Mouse (Mus musculus): ENCODE data around the gene Psors1c2. TPM values are rescaled to one million over a fixed set of nuclear protein-coding genes. Genes with fewer than 3 reads are reported as not detected.
"Not testable (repeated sequence)": the region's sequence is repeated elsewhere in the genome, so short reads cannot be mapped to it uniquely, and the experiment has no call there.

Gene Psors1c2
- polyA plus RNA-seq, 1 experiment from 2014 or later, result 0.80 TPM

GRCm38 (mm10) chr17:35507556-35508260 is 25.3 kb upstream of the Psors1c2 start:
- H3K9me3 ChIP-seq, result no peaks in the 10 kb centered on the region
- no peak overlapping the region for H3K27ac ChIP-seq
- ATAC-seq, result no peak
- 33% methylated on average over 13 of the region's 13 CpGs for WGBS
- peaks cover 10% of the 10 kb centered on the region; the same call in 1 of the 2 replicates for H3K27me3 ChIP-seq (replicated peaks)
- no peak overlapping the region for H3K9ac ChIP-seq
- no peaks in the 10 kb centered on the region for H3K36me3 ChIP-seq
- H3K4me1 ChIP-seq (replicated peaks), result no peaks in the 10 kb centered on the region
- no peak overlapping the region for H3K4me2 ChIP-seq (replicated peaks)
- no peak overlapping the region for H3K4me3 ChIP-seq (replicated peaks)

- peaks cover 10% of the 10 kb centered on the region; the same call in 1 of the 2 replicates for H3K27me3 ChIP-seq (replicated peaks)
- not testable (repeated sequence) for H3K4me2 ChIP-seq (replicated peaks); ATAC-seq; H3K27ac ChIP-seq; H3K4me1 ChIP-seq (replicated peaks); H3K9me3 ChIP-seq; H3K4me3 ChIP-seq (replicated peaks); H3K9ac ChIP-seq; H3K36me3 ChIP-seq
- 56% methylated on average over 5 of the region's 5 CpGs for WGBS
Measured at GRCm38 (mm10) chr17:35508279-35508678, 24.7 kb upstream of the Psors1c2 start.

- H3K36me3 ChIP-seq, result no peaks in the 10 kb centered on the region
- peak; percentile 59 for ATAC-seq
- WGBS, result 22% methylated on average over 8 of the region's 8 CpGs
Measured at GRCm38 (mm10) chr17:35509284-35509683, 23.7 kb upstream of the Psors1c2 start.

GRCm38 (mm10) chr17:35512916-35513626 is 19.9 kb upstream of the Psors1c2 start:
- H3K9me3 ChIP-seq, result no peaks in the 10 kb centered on the region
- no peak for ATAC-seq
- H3K27me3 ChIP-seq (replicated peaks), result no peaks in the 10 kb centered on the region
- no peak overlapping the region for H3K4me2 ChIP-seq (replicated peaks)
- no peaks in the 10 kb centered on the region for H3K36me3 ChIP-seq
- no peak overlapping the region for H3K9ac ChIP-seq
- H3K4me1 ChIP-seq (replicated peaks), result peaks cover 18% of the 10 kb centered on the region
- H3K27ac ChIP-seq, result no peak overlapping the region
- WGBS, result 92% methylated on average over 7 of the region's 7 CpGs
- no peak overlapping the region for H3K4me3 ChIP-seq (replicated peaks)

More at GRCm38 (mm10) chr17:35509284-35509683, 23.7 kb upstream of the Psors1c2 start:
- no peak overlapping the region for H3K4me2 ChIP-seq (replicated peaks)
- no peaks in the 10 kb centered on the region for H3K9me3 ChIP-seq
- H3K9ac ChIP-seq, result no peak overlapping the region
- H3K27ac ChIP-seq, result no peak overlapping the region
- peaks cover 10% of the 10 kb centered on the region; the same call in 1 of the 2 replicates for H3K27me3 ChIP-seq (replicated peaks)
- H3K4me1 ChIP-seq (replicated peaks), result peaks cover under 1% of the 10 kb centered on the region
- no peak overlapping the region for H3K4me3 ChIP-seq (replicated peaks)

- Histone ChIP-seq H3K4me2 (replicated peaks) (peak overlapping the region; percentile 87), H3K9ac (0 out of 2 replicates have a peak overlapping the region, but pooled peaks have one; percentile 42), H3K27me3 (replicated peaks) (no peaks in the 10 kb centered on the region), H3K4me3 (replicated peaks) (no peak overlapping the region), H3K36me3 (no peaks in the 10 kb centered on the region), H3K27ac (no peak overlapping the region), H3K4me1 (replicated peaks) (peaks cover 21% of the 10 kb centered on the region), H3K9me3 (no peaks in the 10 kb centered on the region)
- WGBS, result 25% methylated on average over 2 of the region's 2 CpGs
- ATAC-seq, result no peak
Measured at GRCm38 (mm10) chr17:35513886-35514285, 19.1 kb upstream of the Psors1c2 start.

- Histone ChIP-seq H3K27ac (no peak overlapping the region), H3K36me3 (no peaks in the 10 kb centered on the region), H3K4me2 (replicated peaks) (peak overlapping the region; percentile 87), H3K4me3 (replicated peaks) (peak overlapping the region; percentile 58; the same call in 1 of the 2 replicates), H3K9ac (peak overlapping the region; percentile 64), H3K27me3 (replicated peaks) (no peaks in the 10 kb centered on the region), H3K4me1 (replicated peaks) (peaks cover 21% of the 10 kb centered on the region), H3K9me3 (no peaks in the 10 kb centered on the region)
- 49% methylated on average over 6 of the region's 6 CpGs for WGBS
- no peak for ATAC-seq
Measured at GRCm38 (mm10) chr17:35514756-35515155, 18.2 kb upstream of the Psors1c2 start.

- peak; percentile 41 for ATAC-seq
- Histone ChIP-seq H3K4me3 (replicated peaks) (peak overlapping the region; percentile 58), H3K9ac (peak overlapping the region; percentile 64), H3K4me2 (replicated peaks) (peak overlapping the region; percentile 87), H3K9me3 (no peaks in the 10 kb centered on the region), H3K4me1 (replicated peaks) (peaks cover 21% of the 10 kb centered on the region), H3K36me3 (no peaks in the 10 kb centered on the region), H3K27me3 (replicated peaks) (no peaks in the 10 kb centered on the region), H3K27ac (peak overlapping the region; percentile 10; the same call in 1 of the 2 replicates)
- WGBS, result 5% methylated on average over 25 of the region's 25 CpGs
Measured at GRCm38 (mm10) chr17:35515911-35516640, 16.9 kb upstream of the Psors1c2 start.

GRCm38 (mm10) chr17:35516652-35517500 is 16.1 kb upstream of the Psors1c2 start, which contains the start of the genes Tcf19 and Cchcr1:
Tcf19 (minus strand) TSS chr17:35516824.
Cchcr1 (plus strand) TSS chr17:35517100.
- peak; percentile 98 for ATAC-seq
- Histone ChIP-seq H3K9ac (peak within 1 kb of the TSS; percentile 64), H3K27ac (peak within 1 kb of the TSS; percentile 65; the same call in 1 of the 2 replicates), H3K36me3 (no peaks in the 10 kb centered on the region), H3K4me2 (replicated peaks) (peak within 1 kb of the TSS; percentile 87), H3K4me1 (replicated peaks) (peaks cover 21% of the 10 kb centered on the region), H3K9me3 (no peaks in the 10 kb centered on the region), H3K4me3 (replicated peaks) (peak within 1 kb of the TSS; percentile 58), H3K27me3 (replicated peaks) (no peaks in the 10 kb centered on the region)
- under 1% methylated on average over 66 of the region's 67 CpGs for WGBS

- H3K4me3 ChIP-seq (replicated peaks), result peak overlapping the region; percentile 58
- peak overlapping the region; percentile 57 for H3K9ac ChIP-seq
- no peaks in the 10 kb centered on the region for H3K36me3 ChIP-seq
- H3K4me2 ChIP-seq (replicated peaks), result peak overlapping the region; percentile 87
- no peak for ATAC-seq
- H3K27me3 ChIP-seq (replicated peaks), result no peaks in the 10 kb centered on the region
- peaks cover 21% of the 10 kb centered on the region for H3K4me1 ChIP-seq (replicated peaks)
- no peak overlapping the region for H3K27ac ChIP-seq
- WGBS, result 6% methylated on average over 12 of the region's 12 CpGs
- H3K9me3 ChIP-seq, result no peaks in the 10 kb centered on the region
Measured at GRCm38 (mm10) chr17:35517526-35517925, 15.5 kb upstream of the Psors1c2 start.

GRCm38 (mm10) chr17:35524354-35524753 is 8.6 kb upstream of the Psors1c2 start:
- no peak overlapping the region for H3K9ac ChIP-seq
- H3K27ac ChIP-seq, result no peak overlapping the region
- no peak overlapping the region for H3K4me3 ChIP-seq (replicated peaks)
- H3K36me3 ChIP-seq, result peaks cover 12% of the 10 kb centered on the region; the same call in 1 of the 2 replicates
- no peak overlapping the region for H3K4me2 ChIP-seq (replicated peaks)
- no peaks in the 10 kb centered on the region for H3K4me1 ChIP-seq (replicated peaks)
- no peaks in the 10 kb centered on the region for H3K27me3 ChIP-seq (replicated peaks)
- ATAC-seq, result no peak
- 82% methylated on average over 9 of the region's 9 CpGs for WGBS
- no peaks in the 10 kb centered on the region for H3K9me3 ChIP-seq

GRCm38 (mm10) chr17:35526644-35527043 is 6.4 kb upstream of the Psors1c2 start:
- Histone ChIP-seq H3K4me2 (replicated peaks) (no peak overlapping the region), H3K27ac (no peak overlapping the region), H3K4me1 (replicated peaks) (0 out of 2 replicates have a peak, but pooled peaks cover 1% of the 10 kb centered on the region), H3K9ac (no peak overlapping the region), H3K36me3 (peaks cover 17% of the 10 kb centered on the region), H3K4me3 (replicated peaks) (no peak overlapping the region), H3K27me3 (replicated peaks) (no peaks in the 10 kb centered on the region), H3K9me3 (no peaks in the 10 kb centered on the region)
- no peak for ATAC-seq
- 76% methylated on average over 8 of the region's 8 CpGs for WGBS
